Mouse (Mus musculus) heart, adult 8-10 months (tissue): Measurements from ENCODE around the gene Amigo3. TPM values are rescaled to one million over a fixed set of nuclear protein-coding genes. Genes with fewer than 3 reads are reported as not detected.

Source experiments
- DNase-seq: peaks from one replicate; pipeline ENCODE4 v3.0.0; 2022; ENCODE audit warnings: low spot score
- microRNA-seq: library from miRNA; unstranded; fragments of <30 nt; microRNA quantifications from one replicate; pipeline ENCODE4 v1.2.0, GENCODE M21; 2022
- total RNA-seq, 4 experiments: library from RNA; stranded (reverse); gene quantifications; 2 replicates each; pipeline ENCODE4 v1.2.4; 2022

The Amigo3 gene
- total RNA-seq, 4 experiments from 2014 or later: 1.3 to 3.1 (median 1.6) TPM

DNA sequence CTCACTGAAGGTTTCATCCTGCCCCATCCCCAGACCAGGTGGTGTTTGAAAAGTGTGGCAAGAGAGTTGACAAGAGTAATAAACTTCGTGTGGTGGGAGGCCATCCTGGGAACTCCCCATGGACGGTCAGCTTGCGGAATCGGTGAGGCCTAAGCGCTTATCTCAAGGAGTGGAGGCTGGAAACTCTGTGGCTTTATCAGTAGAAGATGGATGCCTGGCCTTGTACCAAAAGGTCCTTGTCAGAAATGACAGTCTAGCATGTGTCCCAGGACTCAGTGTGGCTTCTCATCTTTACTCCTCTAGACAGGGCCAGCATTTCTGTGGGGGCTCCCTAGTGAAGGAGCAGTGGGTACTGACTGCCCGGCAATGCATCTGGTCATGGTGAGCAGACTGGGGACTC is 30.6 kb downstream of the Amigo3 start:
- DNase-seq: no peak

DNA sequence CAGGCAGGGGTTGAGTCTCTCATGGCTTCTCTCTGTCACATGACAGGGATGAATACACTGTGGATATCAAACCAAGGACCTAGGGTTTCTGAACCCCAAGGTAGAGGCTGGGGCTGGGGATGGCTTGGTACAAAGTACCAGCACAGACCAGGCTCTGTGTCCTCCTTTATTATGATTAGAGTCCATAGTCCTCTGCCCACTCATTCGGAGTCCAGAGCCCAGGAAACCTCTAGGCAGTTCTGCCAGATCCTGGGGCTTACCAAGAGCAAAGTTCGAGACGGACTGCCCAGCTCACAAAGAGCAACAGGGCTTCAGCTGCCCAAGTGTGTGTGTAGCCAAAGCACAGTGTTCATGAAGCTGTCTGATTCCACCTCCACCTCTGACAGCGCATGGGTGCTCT is 32.3 kb downstream of the Amigo3 start:
- no peak for DNase-seq

- DNase-seq: no peak
Observed at GRCm38 (mm10) chr9:108090611-108091120, 37.7 kb downstream of the Amigo3 start.

DNA sequence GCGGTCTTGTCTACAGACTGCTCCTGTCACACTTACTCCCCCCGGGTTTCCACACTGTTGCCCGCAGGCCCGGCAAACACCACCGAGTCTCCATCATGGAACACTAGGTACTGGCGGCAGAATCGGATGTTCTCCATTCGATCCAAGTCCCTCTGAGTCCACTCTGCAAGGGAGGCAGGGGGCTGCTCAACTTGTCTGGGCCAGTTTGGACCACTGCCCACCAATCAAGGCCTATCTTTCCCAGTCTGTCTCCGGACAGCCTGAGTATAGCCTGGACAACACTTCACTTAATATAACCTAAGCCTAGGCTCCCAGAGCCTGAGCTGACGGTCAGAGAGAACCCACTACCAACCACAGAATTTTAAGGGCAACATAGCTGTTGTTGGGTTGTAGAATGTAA is 40.6 kb downstream of the Amigo3 start:
- DNase-seq: no peak

DNA sequence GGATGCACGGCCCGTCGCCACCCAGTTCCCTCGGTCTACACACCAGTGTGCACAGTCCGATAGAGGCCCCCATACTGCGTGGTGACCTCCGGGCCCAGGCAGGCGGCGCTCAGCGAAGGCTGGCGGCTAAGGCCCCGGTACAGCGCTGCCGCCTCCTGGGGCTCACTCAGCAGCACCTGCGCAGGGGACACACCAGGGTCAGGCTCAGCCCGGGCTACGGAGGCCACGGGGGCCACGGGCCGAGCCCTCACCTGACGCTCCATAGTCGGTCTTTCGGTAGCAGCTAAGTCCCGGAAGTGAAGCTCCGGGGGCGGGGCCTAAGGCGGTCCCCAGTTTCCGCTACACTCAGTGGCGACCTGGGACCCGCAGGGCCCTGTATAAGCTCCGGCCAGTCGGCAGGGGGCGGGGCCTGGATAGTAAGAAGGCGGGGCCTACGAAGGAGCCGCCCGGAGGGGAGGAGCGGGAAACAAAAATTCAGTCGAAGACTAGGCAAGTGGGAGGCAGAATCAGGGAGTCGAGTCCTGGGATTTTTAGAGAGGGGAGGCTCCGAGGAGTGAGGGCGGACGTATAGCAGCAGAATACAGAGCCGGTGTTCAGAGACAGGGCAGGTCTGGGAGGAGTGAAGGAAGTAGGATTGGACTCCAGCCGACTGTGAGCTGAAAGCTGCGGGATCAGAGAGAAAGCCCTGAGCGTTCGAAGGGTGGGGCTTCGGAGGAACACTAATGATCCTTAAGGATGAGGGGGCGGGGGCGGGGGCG is 41.4 kb downstream of the Amigo3 start, which contains the start of gene Apeh:
Gene Apeh, minus strand, starts transcription at position 423 of the 758 bp plus-strand sequence.
- DNase-seq: peak; percentile 94

GRCm38 (mm10) chr9:108094998-108095411 is 42.0 kb downstream of the Amigo3 start:
- DNase-seq: peak; percentile 29

DNA sequence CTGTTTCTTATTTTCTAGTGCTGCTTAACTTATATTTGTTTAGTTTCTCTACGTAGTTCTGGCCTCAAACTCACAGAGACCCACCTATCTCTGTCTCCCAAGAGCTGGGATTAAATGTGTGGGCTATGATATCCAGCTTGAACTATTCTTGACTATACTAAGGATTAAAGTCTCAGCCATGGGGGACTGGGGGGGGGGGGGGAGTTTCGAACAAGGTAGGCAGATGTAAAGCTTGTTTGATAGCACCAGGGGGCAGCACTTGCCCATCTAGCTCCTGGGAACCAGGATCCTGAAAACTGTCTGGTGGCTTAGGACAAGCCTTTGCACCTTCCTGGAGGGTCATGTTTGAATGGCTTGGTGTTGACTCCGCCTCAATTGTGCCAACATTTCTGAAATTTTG is 42.6 kb downstream of the Amigo3 start:
- peak; percentile 60 for DNase-seq

DNA sequence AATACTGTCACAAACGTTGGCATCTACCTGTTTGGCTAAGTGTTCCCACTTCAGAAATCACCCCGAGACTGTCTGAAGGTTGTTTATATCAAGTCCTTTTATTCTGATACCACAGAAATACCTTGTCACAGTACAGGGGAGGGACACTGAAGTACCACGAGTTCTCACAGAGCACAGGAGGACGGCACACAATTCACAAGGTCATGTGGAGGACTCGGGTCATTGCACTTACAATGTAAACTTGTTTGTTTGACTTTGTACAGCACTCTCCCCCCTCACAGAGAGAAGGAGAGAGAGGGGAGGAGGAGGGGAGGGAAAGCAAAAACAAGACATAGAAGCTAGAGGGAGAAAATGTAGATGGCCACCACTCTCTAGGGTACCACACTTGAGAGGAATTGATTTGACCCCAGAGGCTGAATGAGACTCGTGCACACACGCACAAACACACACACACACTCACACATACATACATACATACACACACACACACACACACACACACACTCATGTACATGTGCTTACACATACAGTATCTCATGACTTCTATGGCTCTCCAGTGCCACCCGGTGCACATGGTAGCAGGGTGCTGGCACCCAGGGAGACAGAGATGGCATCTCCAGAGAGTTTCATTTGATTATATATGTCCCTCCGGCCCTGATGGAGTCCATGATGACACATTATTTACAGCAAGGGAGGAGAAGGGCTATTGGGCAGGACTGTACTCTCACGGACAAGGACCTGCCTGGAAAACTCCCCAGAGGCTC is 43.2 kb downstream of the Amigo3 start:
- no peak for DNase-seq

DNA sequence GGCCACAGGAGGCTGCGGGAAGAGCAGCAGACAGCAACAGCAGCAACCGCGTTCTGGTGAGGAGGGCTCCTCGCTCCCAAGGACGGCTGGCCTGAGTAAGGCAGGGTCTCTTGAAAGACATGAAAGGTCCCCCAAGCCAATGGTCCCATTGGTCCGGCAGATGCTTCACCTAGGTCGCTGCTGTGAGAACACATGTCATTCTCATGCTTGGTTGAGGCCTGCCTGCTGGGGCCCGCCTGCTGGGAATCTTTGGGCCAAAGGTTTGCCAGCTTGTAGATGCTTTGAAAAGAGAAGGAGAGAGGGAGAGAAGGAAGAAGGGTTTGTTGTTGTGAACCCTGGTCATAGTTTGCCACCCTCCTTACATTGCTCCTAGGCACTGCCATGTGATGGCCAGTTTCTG is 46.7 kb downstream of the Amigo3 start:
- no peak for DNase-seq

DNA sequence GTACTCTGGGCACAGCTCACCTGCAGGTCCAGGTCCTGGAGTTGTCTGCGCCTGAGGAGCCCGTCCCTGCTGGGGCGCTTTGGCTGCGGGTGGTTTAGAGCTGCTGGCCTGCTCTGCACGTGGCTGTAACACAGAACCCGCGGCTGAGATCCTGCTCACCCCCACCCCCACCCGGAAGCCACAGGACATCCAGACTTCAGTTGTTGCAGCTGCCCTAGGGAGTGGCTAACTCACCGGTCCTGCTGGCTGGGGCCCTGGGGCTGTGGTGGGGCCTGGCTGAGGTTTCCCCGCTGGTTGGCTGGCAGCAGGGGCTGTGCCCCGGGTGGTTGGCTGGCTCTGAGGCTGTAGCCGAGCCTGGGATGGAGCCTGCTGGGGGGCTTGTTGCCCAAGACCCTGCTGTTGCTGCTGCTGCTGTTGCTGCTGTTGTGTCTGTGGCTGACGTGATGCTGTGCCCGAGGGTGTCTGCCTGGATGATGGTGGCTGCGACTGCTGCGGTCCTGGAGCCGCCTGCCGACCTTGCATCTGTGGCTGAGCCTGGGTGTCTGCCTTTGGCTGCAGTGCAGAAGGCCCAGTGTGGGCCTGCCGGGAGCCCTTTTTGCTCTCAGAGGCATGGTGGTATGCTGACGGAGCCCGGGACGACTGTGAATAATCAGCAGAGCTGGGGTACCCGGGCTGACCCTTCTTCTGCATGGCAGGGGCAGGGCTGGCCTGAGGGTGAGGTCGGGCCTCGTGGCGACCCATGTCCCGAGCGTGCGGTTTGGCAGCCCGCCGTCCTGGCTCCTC is 52.0 kb downstream of the Amigo3 start:
- DNase-seq: no peak

Small RNA genes lying within 50 kb of the gene (microRNA-seq; reads per million reads assigned to microRNA genes)
- gene Gm47303: not detected
- gene Mir7088: not detected

Other genes with a start within 250 kb of the Amigo3 start
- gene Rbm6, start 179.9 kb upstream of the Amigo3 start, total RNA-seq: 10 to 100 TPM; 24.8 to 31.0 (median 27.6) TPM
- 10 to 100 TPM; 10.8 to 12.2 (median 11.9) TPM for gene Mon1a, start 165.0 kb upstream of the Amigo3 start, total RNA-seq
- gene Mst1r, start 146.3 kb upstream of the Amigo3 start, total RNA-seq: 1 to 10 TPM; 1.3 to 3.7 (median 2.1) TPM
- not detected for gene Actl11, start 124.7 kb upstream of the Amigo3 start, total RNA-seq
- gene Camkv, start 117.5 kb upstream of the Amigo3 start, total RNA-seq: under 1 TPM in 2 of 4 experiments, not detected in 2; 0.16 to 0.66 TPM
- 1 to 10 TPM in 1 of 4 experiments, under 1 TPM in 3; 0.33 to 1.6 (median 0.80) TPM for gene Traip, start 103.0 kb upstream of the Amigo3 start, total RNA-seq
- gene Uba7, start 77.7 kb upstream of the Amigo3 start, total RNA-seq: 10 to 100 TPM in 3 of 4 experiments, 1 to 10 TPM in 1; 8.8 to 20.8 (median 13.5) TPM
- gene Gm20661, start 70.1 kb upstream of the Amigo3 start, total RNA-seq: under 1 TPM in 1 of 4 experiments, not detected in 3; 0.25 TPM
- gene Inka1, start 67.3 kb upstream of the Amigo3 start, total RNA-seq: 1 to 10 TPM; 6.0 to 9.5 (median 9.0) TPM
- gene Cdhr4, start 60.7 kb upstream of the Amigo3 start, total RNA-seq: under 1 TPM in 3 of 4 experiments, not detected in 1; 0.17 to 0.41 (median 0.19) TPM
- gene Gm20662, start 56.8 kb upstream of the Amigo3 start, total RNA-seq: not detected
- gene Ip6k1, start 50.7 kb upstream of the Amigo3 start, total RNA-seq: 10 to 100 TPM; 32.4 to 54.1 (median 41.1) TPM
- gene Gmppb, start 3.9 kb upstream of the Amigo3 start, total RNA-seq: 1 to 10 TPM; 7.3 to 9.6 (median 9.0) TPM
- under 1 TPM in 1 of 4 experiments, not detected in 3; 0.14 TPM for gene Mst1, start 27.3 kb downstream of the Amigo3 start, total RNA-seq
- gene Rnf123, start 30.2 kb downstream of the Amigo3 start, total RNA-seq: 100 to 1,000 TPM; 103 to 132 (median 110) TPM
- 10 to 100 TPM; 38.5 to 49.0 (median 44.9) TPM for gene Apeh, start 41.4 kb downstream of the Amigo3 start, total RNA-seq
- under 1 TPM; 0.05 to 0.06 (median 0.06) TPM for gene Bsn, start 137.2 kb downstream of the Amigo3 start, total RNA-seq
- 100 to 1,000 TPM; 291 to 330 (median 302) TPM for gene Dag1, start 210.8 kb downstream of the Amigo3 start, total RNA-seq
- gene Nicn1, start 237.3 kb downstream of the Amigo3 start, total RNA-seq: 10 to 100 TPM; 23.0 to 32.5 (median 28.5) TPM
- 1 to 10 TPM; 3.8 to 6.5 (median 4.9) TPM for gene Amt, start 243.7 kb downstream of the Amigo3 start, total RNA-seq